Mouse (Mus musculus) lung, postnatal 36 days (tissue): ENCODE data around the gene Pgap2.
"Not testable (repeated sequence)": the region's sequence is repeated elsewhere in the genome, so short reads cannot be mapped to it uniquely, and the experiment has no call there.

Source experiments
- DNase-seq: peaks from one replicate; pipeline ENCODE4 v3.0.0; 2022; ENCODE audit warnings: mixed read lengths

Pgap2 gene

DNA sequence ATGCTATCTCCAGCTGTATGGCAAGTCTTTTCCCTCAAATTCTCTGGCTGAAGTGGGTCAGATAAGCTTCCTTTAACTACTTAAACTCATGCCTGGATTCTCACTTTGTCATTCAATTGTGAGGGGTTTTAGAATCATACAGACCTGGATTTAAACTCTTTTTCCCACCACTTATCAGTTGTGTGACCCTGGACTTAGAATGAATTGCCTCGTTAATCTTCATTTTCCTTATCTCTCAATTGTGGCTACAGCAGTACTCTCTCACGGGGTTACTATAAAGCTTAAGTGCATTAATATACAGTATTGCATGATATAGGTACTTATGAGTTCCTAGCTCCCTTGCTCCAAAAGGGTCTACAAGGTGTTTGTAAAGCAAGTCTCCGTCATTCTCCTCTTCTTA is 32.9 kb downstream of the Pgap2 start:
- DNase-seq, result no peak

- DNase-seq, result peak; percentile 83
Observed at GRCm38 (mm10) chr7:102243870-102244269, 33.9 kb downstream of the Pgap2 start.

- DNase-seq, result peak; percentile 58
Observed at GRCm38 (mm10) chr7:102244782-102245535, 35.0 kb downstream of the Pgap2 start.

GRCm38 (mm10) chr7:102245775-102246174 is 35.8 kb downstream of the Pgap2 start:
- peak; percentile 75 for DNase-seq

DNA sequence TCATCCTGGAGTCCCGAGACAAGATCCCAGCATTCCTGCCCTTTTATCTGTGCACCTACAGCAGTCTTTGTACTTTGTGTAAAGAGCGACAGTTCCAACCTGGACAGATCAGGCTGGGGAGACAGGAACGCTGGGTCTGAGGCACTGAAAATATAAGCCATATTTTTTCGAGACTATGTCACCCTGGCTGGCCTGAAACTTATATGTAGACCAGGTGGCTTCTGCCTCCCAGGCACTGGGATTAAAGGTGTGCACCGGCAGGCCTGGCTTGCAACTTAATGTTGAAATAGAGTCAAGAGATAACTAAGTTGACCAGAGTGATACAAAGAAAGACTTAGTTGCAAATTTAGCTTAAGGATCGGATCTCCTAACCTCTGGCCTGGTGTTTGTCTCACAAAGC is 36.3 kb downstream of the Pgap2 start:
- DNase-seq, result no peak

GRCm38 (mm10) chr7:102246956-102247797 is 37.2 kb downstream of the Pgap2 start:
- DNase-seq, result peak; percentile 64

DNA sequence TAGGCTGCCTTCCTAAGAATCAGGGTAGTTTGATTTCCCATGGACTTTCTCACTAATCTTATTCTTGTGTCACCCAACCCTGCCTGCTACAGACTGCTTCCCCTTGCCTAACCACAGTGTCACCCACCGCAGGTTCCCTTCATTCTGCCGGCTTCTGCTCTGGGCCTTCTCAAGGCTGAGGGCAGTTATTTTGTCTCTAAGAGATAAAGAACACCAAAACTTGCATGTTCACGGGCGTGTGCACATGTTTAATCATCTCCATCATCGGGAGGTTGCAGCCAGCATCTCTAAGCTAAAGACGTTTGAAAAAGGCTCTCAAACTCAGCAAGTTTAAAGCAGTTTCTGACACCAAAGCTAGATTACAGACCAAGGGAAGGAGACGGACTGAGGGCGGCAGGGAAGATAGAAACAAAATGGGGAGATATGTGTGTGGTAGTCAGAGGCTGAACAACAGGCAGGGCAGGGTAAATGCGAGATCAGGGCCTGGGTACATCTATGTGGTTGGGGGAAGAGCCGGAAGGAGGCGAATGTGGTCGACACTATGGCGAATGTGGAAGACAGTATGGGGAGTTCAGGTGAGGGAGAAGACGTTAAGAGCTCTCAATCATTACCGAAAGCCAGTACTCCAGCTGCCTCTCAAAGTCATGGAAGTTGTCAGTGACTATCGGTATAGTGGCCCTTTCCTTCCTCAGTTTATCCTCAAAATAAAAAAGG is 38.8 kb downstream of the Pgap2 start:
- DNase-seq, result peak; percentile 50

GRCm38 (mm10) chr7:102249531-102249895 is 39.5 kb downstream of the Pgap2 start:
- peak; percentile 51 for DNase-seq

GRCm38 (mm10) chr7:102249896-102250630 is 40.1 kb downstream of the Pgap2 start:
- peak; percentile 82 for DNase-seq

GRCm38 (mm10) chr7:102250631-102251214 is 40.7 kb downstream of the Pgap2 start:
- peak; percentile 97 for DNase-seq

GRCm38 (mm10) chr7:102253631-102254030 is 43.6 kb downstream of the Pgap2 start:
- no peak for DNase-seq

DNA sequence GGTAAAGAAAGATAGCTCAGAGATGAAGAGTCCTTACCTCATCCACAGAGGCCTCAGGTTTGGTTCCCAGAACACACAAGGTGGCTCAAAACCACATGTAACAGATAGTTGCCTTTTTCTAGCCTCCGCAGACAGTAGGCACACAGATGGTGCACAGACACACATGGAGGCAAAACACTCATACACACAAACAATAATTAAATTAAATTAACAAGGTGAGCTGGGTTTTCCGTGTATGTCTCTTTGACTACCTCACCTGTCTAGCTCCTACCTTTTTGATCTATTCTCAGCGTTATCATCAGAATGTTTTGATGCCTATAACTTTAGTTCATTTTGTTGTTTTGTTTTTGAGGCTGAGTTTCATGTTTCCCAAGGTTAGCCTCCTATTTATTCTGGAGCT is 45.9 kb downstream of the Pgap2 start, which contains the start of gene Rhog:
Gene Rhog, minus strand, starts transcription at position 101 of the 400 bp plus-strand sequence.
- no peak for DNase-seq

- DNase-seq, result no peak
Observed at GRCm38 (mm10) chr7:102256636-102257035, 46.6 kb downstream of the Pgap2 start.

DNA sequence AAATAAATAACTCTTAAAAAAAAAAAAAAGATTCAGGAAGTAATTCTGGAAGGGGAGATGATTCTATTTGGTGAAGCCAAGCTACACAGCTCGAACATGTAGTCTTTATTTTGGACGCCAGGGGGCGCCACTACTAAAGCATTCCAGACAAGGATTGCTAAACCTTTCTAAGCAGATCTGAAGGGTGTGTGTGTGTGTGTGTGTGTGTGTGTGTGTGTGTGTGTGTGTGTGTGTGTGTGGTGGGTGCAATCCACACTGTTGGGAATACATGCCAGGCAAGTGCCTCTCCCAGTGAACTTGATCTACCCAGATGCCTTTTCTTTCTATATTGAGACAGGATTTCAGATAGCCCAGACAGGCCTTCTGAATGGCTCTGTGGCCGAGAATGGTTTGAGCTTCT is 48.2 kb downstream of the Pgap2 start:
- peak; percentile 95 for DNase-seq

DNA sequence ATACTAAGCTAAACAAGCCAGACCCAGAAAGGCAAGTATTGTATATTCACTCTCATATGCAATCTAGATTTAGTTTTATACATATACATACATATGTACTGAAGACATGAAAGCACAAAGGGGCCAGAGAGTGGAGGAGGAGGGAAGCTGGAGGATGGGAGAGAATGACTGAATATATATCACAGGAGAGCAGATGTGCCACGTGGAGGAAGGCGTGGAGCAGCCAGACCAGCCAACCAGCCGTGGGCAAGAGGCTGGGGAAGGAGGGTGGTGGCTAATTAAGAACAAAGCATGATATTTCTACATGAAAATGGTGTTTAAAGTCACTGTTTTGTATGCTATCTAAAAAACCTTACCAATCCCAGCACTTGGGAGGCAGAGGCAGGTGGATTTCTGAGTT is 48.7 kb downstream of the Pgap2 start:
- no peak for DNase-seq

DNA sequence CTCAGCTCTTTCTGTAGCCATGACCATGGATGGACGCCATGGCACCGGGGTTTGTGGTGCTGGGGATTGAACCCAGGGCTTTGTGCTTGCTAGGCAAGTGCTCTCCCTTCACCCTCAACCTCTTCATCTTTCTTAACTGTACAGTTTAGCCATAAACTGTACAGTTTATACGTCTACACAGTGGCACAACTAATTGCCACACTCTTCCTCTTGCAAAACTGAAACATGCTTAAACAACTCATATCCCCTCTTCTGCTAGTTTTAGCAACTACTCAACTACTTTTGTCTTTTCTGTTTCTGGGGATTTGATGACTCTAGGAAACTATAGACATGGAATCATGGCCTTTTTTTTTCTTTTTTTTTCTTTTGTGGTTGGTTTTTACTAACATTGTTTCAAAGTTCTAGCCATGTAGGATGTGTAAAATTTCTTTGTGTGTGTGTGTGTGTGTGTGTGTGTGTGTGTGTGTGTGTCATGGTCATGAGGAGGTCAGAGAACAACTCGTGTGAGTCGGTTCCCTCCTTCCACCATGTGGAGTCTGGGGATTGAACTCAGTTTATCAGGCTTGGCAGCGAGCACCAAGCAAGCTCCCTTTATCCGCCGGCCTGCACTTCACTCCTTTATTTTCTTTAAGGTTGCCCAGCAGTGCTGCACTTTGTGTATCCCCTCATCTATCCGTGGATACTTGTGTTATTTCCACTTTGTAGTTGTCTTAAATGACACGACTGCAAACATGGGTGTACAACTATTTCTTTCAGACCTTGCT is 49.9 kb downstream of the Pgap2 start:
- no peak for DNase-seq

GRCm38 (mm10) chr7:102260518-102260917 is 50.5 kb downstream of the Pgap2 start:
- no peak for DNase-seq

- no peak for DNase-seq
Observed at GRCm38 (mm10) chr7:102263020-102263419, 53.0 kb downstream of the Pgap2 start.

- not testable (repeated sequence) for DNase-seq
Observed at GRCm38 (mm10) chr7:102266021-102266400, 56.0 kb downstream of the Pgap2 start.

GRCm38 (mm10) chr7:102266401-102267042 is 56.5 kb downstream of the Pgap2 start:
- peak; percentile 68 for DNase-seq

DNA sequence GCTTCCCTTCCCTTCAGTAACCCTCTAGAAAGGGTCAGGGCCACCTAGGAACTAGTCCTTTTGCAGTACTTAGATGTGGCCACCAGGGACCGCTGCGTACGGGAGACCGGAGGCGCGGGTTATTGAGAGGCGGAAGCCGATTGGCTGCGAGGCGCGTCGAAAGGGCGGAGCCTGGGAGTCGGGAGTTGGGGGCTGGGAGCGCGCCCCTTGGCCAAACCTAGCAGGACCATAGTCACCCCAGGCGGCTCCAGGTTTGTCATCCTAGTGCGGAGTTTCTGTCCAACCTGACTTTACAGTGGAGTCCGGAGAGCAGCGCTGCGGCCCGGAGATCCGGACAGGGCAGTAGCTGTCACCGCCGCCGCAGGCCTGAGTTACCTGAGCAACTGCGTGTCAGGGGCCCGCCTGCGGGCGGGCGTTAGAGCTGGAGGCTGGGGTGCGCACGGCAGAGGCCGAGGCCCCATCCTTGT is 57.1 kb downstream of the Pgap2 start:
- DNase-seq, result peak; percentile 96
